Mouse (Mus musculus): ENCODE measurements around the gene Colq. TPM values are rescaled to one million over a fixed set of nuclear protein-coding genes. Genes with fewer than 3 reads are reported as not detected.
A peak's percentile ranks its signal among the peaks of the same experiment; 100 is the strongest.

Colq gene
- total RNA-seq, 4 experiments from 2014 or later = 0.82 to 1.6 (median 1.2) TPM

GRCm38 (mm10) chr14:31530847-31531246 lies 60.3 kb downstream of the Colq start:
- no peak for DNase-seq (ENCODE audit: low spot score in 2 of 2)

GRCm38 (mm10) chr14:31525040-31525810 lies 65.9 kb downstream of the Colq start:
- no peak for DNase-seq (ENCODE audit: low spot score in 2 of 2)

- DNase-seq (ENCODE audit: low spot score in 2 of 2) = no peak
Measured at GRCm38 (mm10) chr14:31521318-31521717, 69.8 kb downstream of the Colq start.

- no peak for DNase-seq (ENCODE audit: low spot score in 2 of 2)
Measured at GRCm38 (mm10) chr14:31519165-31519564, 72.0 kb downstream of the Colq start.

GRCm38 (mm10) chr14:31515895-31516294 lies 75.2 kb downstream of the Colq start:
- no peak for DNase-seq (ENCODE audit: low spot score in 2 of 2)

GRCm38 (mm10) chr14:31510322-31510721 lies 80.8 kb downstream of the Colq start:
- no peak for DNase-seq (ENCODE audit: low spot score in 2 of 2)

- DNase-seq (ENCODE audit: low spot score in 2 of 2) = no peak
Measured at GRCm38 (mm10) chr14:31509911-31510310, 81.2 kb downstream of the Colq start.

- DNase-seq (ENCODE audit: low spot score in 2 of 2) = no peak
Measured at GRCm38 (mm10) chr14:31506456-31506855, 84.7 kb downstream of the Colq start.

GRCm38 (mm10) chr14:31503406-31503805 lies 87.7 kb downstream of the Colq start:
- DNase-seq (ENCODE audit: low spot score in 2 of 2) = no peak

GRCm38 (mm10) chr14:31499526-31499925 lies 91.6 kb downstream of the Colq start:
- no peak for DNase-seq (ENCODE audit: low spot score in 2 of 2)

- no peak for DNase-seq (ENCODE audit: low spot score in 2 of 2)
Measured at GRCm38 (mm10) chr14:31496241-31496646, 94.9 kb downstream of the Colq start.

- no peak for DNase-seq (ENCODE audit: low spot score in 2 of 2)
Measured at GRCm38 (mm10) chr14:31495538-31495937, 95.6 kb downstream of the Colq start.

- DNase-seq (ENCODE audit: low spot score in 2 of 2) = peak; percentile 76 to 82
Measured at GRCm38 (mm10) chr14:31494975-31495455, 96.1 kb downstream of the Colq start, which contains the start of gene Mettl6. Gene Mettl6, minus strand, starts transcription at chr14:31495040.

- DNase-seq (ENCODE audit: low spot score in 2 of 2) = no peak
Measured at GRCm38 (mm10) chr14:31494349-31494974, 96.7 kb downstream of the Colq start, which contains the start of gene Eaf1. Gene Eaf1, plus strand, starts transcription at chr14:31494399.

GRCm38 (mm10) chr14:31493901-31494300 lies 97.2 kb downstream of the Colq start:
- DNase-seq (ENCODE audit: low spot score in 2 of 2) = no peak

GRCm38 (mm10) chr14:31488055-31488454 lies 103.1 kb downstream of the Colq start:
- DNase-seq (ENCODE audit: low spot score in 2 of 2) = no peak

- no peak for DNase-seq (ENCODE audit: low spot score in 2 of 2)
Measured at GRCm38 (mm10) chr14:31486465-31486864, 104.7 kb downstream of the Colq start.

GRCm38 (mm10) chr14:31482417-31482816 lies 108.7 kb downstream of the Colq start:
- no peak for DNase-seq (ENCODE audit: low spot score in 2 of 2)

GRCm38 (mm10) chr14:31473297-31473696 lies 117.8 kb downstream of the Colq start:
- no peak for DNase-seq (ENCODE audit: low spot score in 2 of 2)
